Mouse (Mus musculus): ENCODE data around the gene Aplf. TPM values are rescaled to one million over a fixed set of nuclear protein-coding genes. Genes with fewer than 3 reads are reported as not detected.

Aplf gene
- polyA plus RNA-seq, 1 experiment: 5.8 TPM

DNA sequence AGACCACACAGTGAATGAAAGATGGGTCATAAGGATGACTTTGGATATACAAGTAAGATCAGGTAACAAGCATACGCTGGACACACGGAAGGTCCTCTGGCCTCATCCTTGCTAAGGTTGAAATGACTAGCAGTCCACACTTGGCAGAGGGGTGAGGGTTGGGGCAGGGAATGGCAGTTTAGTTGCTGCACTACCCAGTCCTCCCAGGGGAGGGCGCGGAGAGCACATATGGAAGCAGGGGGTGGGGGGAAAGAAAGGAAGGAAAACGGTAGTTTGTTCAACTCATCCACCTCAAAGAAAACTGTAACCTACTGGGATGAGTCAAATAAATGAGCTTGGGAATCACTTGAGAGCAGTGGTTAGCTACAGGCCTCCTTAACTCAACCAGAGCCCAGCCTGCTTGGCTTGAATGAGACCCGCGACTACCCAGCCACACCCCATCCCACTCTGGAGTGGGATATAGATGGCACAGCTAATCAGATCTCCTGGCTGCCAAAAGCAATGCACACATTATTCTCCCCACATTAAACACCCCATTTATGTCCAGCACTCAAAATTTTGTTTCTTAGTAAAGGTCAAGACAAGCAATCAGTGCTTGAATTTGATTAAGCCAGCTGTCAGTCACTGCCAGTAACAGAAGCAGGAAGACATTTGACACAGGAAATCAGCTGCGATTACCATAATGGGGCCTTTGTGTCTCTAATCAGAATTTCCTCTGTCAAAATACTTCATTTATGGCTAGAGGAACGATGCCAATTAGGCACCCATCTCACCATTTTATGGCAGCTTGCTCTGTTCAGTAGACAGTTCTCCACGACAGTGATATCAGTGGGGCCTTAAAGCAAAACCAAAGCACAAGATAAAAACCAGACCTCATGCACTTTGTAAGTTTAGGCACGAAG lies 56.9 kb downstream of the Aplf start:
- H3K79me2 ChIP-seq (ENCODE audit: control insufficient read depth, insufficient read depth): no peaks in the 10 kb centered on the region
- H3K79me3 ChIP-seq (ENCODE audit: low read depth): no peaks in the 10 kb centered on the region
- TF ChIP-seq CTCF (IDR thresholded peaks at IDR 0.05; ENCODE audit: control insufficient read depth, insufficient read depth, insufficient read length) (no peak), MYOG (IDR thresholded peaks at IDR 0.05; ENCODE audit: control insufficient read depth, extremely low read depth, insufficient read length) (no peak), USF1 (IDR thresholded peaks at IDR 0.05; ENCODE audit: low read depth) (no peak), FOSL1 (IDR thresholded peaks at IDR 0.05; ENCODE audit: insufficient read depth, low read length, poor library complexity, severe bottlenecking) (no peak), MYOD1 (IDR thresholded peaks at IDR 0.05; ENCODE audit: control insufficient read depth, insufficient read length, low read depth) (no peak), MAX (IDR thresholded peaks at IDR 0.05) (no peak), CEBPB (IDR thresholded peaks at IDR 0.05; ENCODE audit: low read depth) (no peak)
- H3K27me3 ChIP-seq (ENCODE audit: control insufficient read depth, insufficient read depth, insufficient read length): peaks cover 13% of the 10 kb centered on the region
- H3K36me3 ChIP-seq (ENCODE audit: control insufficient read depth, insufficient read depth): no peaks in the 10 kb centered on the region
- H3ac ChIP-seq (ENCODE audit: control insufficient read depth, insufficient read length, low read depth): no peak overlapping the region
- H3K4me3 ChIP-seq (ENCODE audit: insufficient read depth, poor library complexity, severe bottlenecking): no peak overlapping the region

DNA sequence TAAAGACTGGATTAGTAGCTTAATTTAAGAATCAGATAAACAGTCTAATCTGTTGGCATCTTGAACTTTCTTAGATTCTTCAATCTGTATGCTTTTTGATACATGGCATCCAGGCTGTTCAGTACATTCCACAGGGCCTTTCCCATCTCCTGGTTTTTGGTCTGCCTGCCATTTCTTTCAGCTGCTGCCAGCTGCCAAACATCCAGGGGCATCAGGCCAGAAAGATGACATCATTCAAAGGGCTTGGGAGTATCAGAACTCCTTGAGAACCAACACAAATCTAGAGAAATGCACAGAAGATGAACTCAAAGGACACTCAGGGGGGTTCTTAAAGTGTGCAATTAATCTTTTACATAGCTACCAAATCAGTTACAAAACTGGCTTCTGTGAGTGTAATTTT lies 72.2 kb downstream of the Aplf start:
- Histone ChIP-seq H3K79me2 (ENCODE audit: control insufficient read depth, insufficient read depth) (no peaks in the 10 kb centered on the region), H3K4me3 (ENCODE audit: insufficient read depth, poor library complexity, severe bottlenecking) (no peak overlapping the region), H3K27me3 (ENCODE audit: control insufficient read depth, insufficient read depth, insufficient read length) (no peaks in the 10 kb centered on the region), H3K36me3 (ENCODE audit: control insufficient read depth, insufficient read depth) (no peaks in the 10 kb centered on the region), H3K79me3 (ENCODE audit: low read depth) (no peaks in the 10 kb centered on the region), H3ac (ENCODE audit: control insufficient read depth, insufficient read length, low read depth) (no peak overlapping the region)
- TF ChIP-seq USF1 (IDR thresholded peaks at IDR 0.05; ENCODE audit: low read depth) (no peak), MAX (IDR thresholded peaks at IDR 0.05) (no peak), CEBPB (IDR thresholded peaks at IDR 0.05; ENCODE audit: low read depth) (no peak), MYOD1 (IDR thresholded peaks at IDR 0.05; ENCODE audit: control insufficient read depth, insufficient read length, low read depth) (no peak), MYOG (IDR thresholded peaks at IDR 0.05; ENCODE audit: control insufficient read depth, extremely low read depth, insufficient read length) (no peak), FOSL1 (IDR thresholded peaks at IDR 0.05; ENCODE audit: insufficient read depth, low read length, poor library complexity, severe bottlenecking) (no peak), CTCF (IDR thresholded peaks at IDR 0.05; ENCODE audit: control insufficient read depth, insufficient read depth, insufficient read length) (no peak)

DNA sequence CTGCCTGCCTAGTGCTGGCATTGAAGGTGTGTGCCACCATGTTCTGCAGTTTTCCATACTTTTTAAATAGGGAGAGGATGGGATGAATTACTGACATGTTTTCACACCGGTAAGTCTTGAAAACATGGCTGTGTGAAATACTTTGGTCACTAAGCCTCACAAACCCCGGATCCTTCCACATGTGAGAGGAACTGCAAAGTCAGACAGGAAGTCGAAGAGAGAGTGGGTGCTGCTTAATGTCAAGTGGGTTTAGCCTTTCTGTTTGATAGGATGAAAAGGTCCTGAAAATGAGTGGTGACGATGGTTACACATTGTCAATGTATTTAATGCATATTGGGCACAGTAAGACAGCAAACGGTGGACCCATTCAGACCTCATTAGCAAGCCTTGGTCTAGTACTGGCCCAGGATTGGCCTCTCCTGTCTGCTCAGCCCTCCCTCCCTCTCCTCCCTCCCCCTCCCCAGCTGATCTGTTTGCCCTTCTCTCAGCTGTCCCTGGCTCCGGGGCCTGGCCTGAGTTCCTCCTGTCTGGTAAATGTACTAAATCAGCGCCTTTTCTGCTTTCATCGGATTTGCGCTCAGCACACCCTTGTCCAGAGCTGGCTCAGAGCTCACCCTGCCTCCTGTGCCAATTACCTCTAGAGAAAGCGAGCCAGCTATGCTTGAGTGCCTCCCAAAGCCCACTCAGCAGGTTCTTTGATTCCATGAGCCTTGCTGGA lies 74.7 kb downstream of the Aplf start:
- Histone ChIP-seq H3K4me3 (ENCODE audit: insufficient read depth, poor library complexity, severe bottlenecking) (no peak overlapping the region), H3K36me3 (ENCODE audit: control insufficient read depth, insufficient read depth) (no peaks in the 10 kb centered on the region), H3K79me2 (ENCODE audit: control insufficient read depth, insufficient read depth) (no peaks in the 10 kb centered on the region), H3ac (ENCODE audit: control insufficient read depth, insufficient read length, low read depth) (no peak overlapping the region), H3K27me3 (ENCODE audit: control insufficient read depth, insufficient read depth, insufficient read length) (no peaks in the 10 kb centered on the region), H3K79me3 (ENCODE audit: low read depth) (no peaks in the 10 kb centered on the region)
- TF ChIP-seq CEBPB (IDR thresholded peaks at IDR 0.05; ENCODE audit: low read depth): no peak
- TF ChIP-seq CTCF (IDR thresholded peaks at IDR 0.05; ENCODE audit: control insufficient read depth, insufficient read depth, insufficient read length): no peak
- TF ChIP-seq USF1 (IDR thresholded peaks at IDR 0.05; ENCODE audit: low read depth): no peak
- TF ChIP-seq MYOG (IDR thresholded peaks at IDR 0.05; ENCODE audit: control insufficient read depth, extremely low read depth, insufficient read length): no peak
- TF ChIP-seq FOSL1 (IDR thresholded peaks at IDR 0.05; ENCODE audit: insufficient read depth, low read length, poor library complexity, severe bottlenecking): no peak
- TF ChIP-seq MAX (IDR thresholded peaks at IDR 0.05): no peak
- TF ChIP-seq MYOD1 (IDR thresholded peaks at IDR 0.05; ENCODE audit: control insufficient read depth, insufficient read length, low read depth): no peak

DNA sequence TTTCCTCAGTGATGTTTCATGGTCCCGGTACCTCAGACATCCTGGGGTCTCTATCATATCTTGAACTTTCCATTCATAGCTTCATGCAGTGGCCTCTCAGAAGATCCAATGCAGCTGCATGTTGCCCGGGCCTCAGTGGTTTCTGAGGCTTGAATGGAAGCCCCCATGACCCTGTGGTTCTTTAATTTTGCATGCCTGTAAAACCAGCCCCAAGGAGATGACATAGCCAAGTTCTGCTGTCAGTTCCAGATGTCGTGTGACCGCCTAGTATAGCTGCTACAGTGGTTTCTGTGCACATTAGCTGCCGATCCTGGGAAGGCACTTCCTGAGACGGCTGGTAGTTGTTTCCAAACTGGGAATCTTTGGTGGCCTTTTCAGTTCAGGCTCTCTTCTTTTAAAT lies 77.8 kb downstream of the Aplf start:
- Histone ChIP-seq H3K79me3 (ENCODE audit: low read depth) (no peaks in the 10 kb centered on the region), H3K36me3 (ENCODE audit: control insufficient read depth, insufficient read depth) (no peaks in the 10 kb centered on the region), H3ac (ENCODE audit: control insufficient read depth, insufficient read length, low read depth) (no peak overlapping the region), H3K79me2 (ENCODE audit: control insufficient read depth, insufficient read depth) (no peaks in the 10 kb centered on the region), H3K27me3 (ENCODE audit: control insufficient read depth, insufficient read depth, insufficient read length) (no peaks in the 10 kb centered on the region), H3K4me3 (ENCODE audit: insufficient read depth, poor library complexity, severe bottlenecking) (no peak overlapping the region)
- TF ChIP-seq MYOG (IDR thresholded peaks at IDR 0.05; ENCODE audit: control insufficient read depth, extremely low read depth, insufficient read length) (no peak), MAX (IDR thresholded peaks at IDR 0.05) (no peak), MYOD1 (IDR thresholded peaks at IDR 0.05; ENCODE audit: control insufficient read depth, insufficient read length, low read depth) (no peak), CTCF (IDR thresholded peaks at IDR 0.05; ENCODE audit: control insufficient read depth, insufficient read depth, insufficient read length) (no peak), CEBPB (IDR thresholded peaks at IDR 0.05; ENCODE audit: low read depth) (no peak)

DNA sequence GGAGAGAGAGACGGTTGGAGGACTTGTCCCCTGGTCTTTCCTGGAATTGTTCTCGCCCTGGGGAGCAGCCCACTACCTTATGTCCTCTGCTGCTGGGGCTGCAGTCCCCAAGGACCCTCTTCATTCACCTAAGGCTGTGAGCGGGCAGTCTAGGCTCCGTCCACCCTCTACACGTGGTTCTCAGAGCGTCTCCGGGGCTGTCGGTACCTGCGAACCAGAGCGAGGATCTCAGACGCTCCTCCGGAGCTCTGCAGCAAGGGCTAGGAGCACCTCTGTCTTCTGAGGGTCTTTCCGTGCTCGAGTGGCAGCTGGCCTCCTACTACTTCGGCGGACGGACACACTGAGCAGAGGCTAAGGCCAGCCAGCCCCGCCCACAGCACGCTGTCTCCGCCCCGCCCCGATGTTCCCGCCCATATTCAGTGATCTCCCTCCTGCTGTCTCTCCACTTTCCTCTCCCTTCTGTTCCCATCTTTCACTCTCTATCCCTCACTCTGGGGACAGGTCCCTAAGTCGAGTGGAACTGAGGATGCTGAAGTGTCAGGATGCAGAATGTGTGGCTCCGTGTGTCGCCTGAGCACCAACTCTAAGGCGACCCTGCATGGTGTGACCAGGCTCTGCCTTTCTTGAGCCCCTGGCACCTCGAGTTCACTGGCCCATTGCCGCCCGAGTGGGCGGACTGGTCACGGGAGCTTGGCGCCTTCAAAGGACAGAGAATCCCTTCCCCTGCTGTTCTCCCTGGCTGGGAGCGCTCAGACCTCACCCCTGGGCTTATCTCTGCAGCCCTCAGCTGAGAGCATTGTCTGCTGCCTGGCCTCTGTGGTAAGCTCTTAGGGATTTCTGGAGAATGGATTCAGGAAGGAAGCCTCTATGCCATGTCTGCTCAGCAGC lies 81.4 kb downstream of the Aplf start, which contains the start of gene Prokr1:
Prokr1 (minus strand) TSS at position 350 of the 888 bp plus-strand sequence.
- no peak for TF ChIP-seq CTCF (IDR thresholded peaks at IDR 0.05; ENCODE audit: control insufficient read depth, insufficient read depth, insufficient read length)
- no peak for TF ChIP-seq CEBPB (IDR thresholded peaks at IDR 0.05; ENCODE audit: low read depth)
- no peak for TF ChIP-seq FOSL1 (IDR thresholded peaks at IDR 0.05; ENCODE audit: insufficient read depth, low read length, poor library complexity, severe bottlenecking)
- TF ChIP-seq MYOD1 (IDR thresholded peaks at IDR 0.05; ENCODE audit: control insufficient read depth, insufficient read length, low read depth): no peak
- TF ChIP-seq MAX (IDR thresholded peaks at IDR 0.05): no peak
- TF ChIP-seq USF1 (IDR thresholded peaks at IDR 0.05; ENCODE audit: low read depth): no peak
- no peak for TF ChIP-seq MYOG (IDR thresholded peaks at IDR 0.05; ENCODE audit: control insufficient read depth, extremely low read depth, insufficient read length)
- Histone ChIP-seq H3K4me3 (ENCODE audit: insufficient read depth, poor library complexity, severe bottlenecking) (peak within 1 kb of the TSS; percentile 6), H3K79me3 (ENCODE audit: low read depth) (no peaks in the 10 kb centered on the region), H3K79me2 (ENCODE audit: control insufficient read depth, insufficient read depth) (no peaks in the 10 kb centered on the region), H3K36me3 (ENCODE audit: control insufficient read depth, insufficient read depth) (no peaks in the 10 kb centered on the region), H3K27me3 (ENCODE audit: control insufficient read depth, insufficient read depth, insufficient read length) (no peaks in the 10 kb centered on the region), H3ac (ENCODE audit: control insufficient read depth, insufficient read length, low read depth) (peak within 1 kb of the TSS; percentile 44)
